Mouse (Mus musculus) mouse trophoblast stem cell (cell line): ENCODE results near the gene Pds5a.

Source experiments
- in situ Hi-C, 2 experiments: fragments of 300-500 bp; cut with MseI, MboI; formaldehyde crosslinking; loops; 2 replicates in 1 of 2; 3 replicates in 1 of 2; pipeline ENCODE4 v1.15.1; 2025

The Pds5a gene

GRCm38 (mm10) chr5:65574876-65575275, 123.2 kb downstream of the Pds5a start:
- in situ Hi-C loops: no loop called here

GRCm38 (mm10) chr5:65565486-65565885, 132.6 kb downstream of the Pds5a start:
- in situ Hi-C loops: no loop called here

GRCm38 (mm10) chr5:65561125-65561893, 136.8 kb downstream of the Pds5a start:
- in situ Hi-C loops: no loop called here

- in situ Hi-C loops: no loop called here
Measured at GRCm38 (mm10) chr5:65557109-65557508, 141.0 kb downstream of the Pds5a start.
